Mouse (Mus musculus) CD4-positive helper T cell, adult 2 months (primary cell): ENCODE measurements around the gene Ric8a.
A peak's percentile ranks its signal among the peaks of the same experiment; 100 is the strongest.

Experiments
- DNase-seq: peaks from one replicate; pipeline ENCODE4 v3.0.0-alpha.2; 2012; ENCODE audit warnings: low read depth, missing footprints, low spot score

The Ric8a gene

GRCm38 (mm10) chr7:140856785-140857549 lies at the start of gene Ric8a:
Gene Ric8a (plus strand): TSS chr7:140856957.
- peak; percentile 89 for DNase-seq

DNA sequence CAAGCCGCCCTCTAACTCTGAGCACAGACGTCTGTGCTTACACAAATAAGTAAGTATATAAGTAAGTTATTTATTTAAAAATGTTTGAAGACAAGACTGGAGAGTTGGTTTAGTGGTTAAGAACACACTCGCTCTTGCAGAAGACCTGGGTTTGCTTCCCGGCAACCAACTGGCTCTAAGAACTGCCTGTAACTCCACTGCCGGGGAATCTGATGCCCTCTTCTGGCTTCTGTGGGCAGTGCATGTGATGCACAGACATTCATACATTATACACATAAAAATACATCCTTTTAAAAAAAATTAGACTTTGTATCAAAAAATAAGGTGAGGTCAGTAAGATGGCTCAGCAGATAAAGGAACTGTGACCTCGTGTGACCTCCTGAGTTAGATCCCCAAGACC lies 46.3 kb upstream of the Ric8a start:
- DNase-seq: no peak

GRCm38 (mm10) chr7:140811714-140812113 lies 45.0 kb upstream of the Ric8a start:
- no peak for DNase-seq

GRCm38 (mm10) chr7:140812850-140813249 lies 43.9 kb upstream of the Ric8a start:
- DNase-seq: no peak

DNA sequence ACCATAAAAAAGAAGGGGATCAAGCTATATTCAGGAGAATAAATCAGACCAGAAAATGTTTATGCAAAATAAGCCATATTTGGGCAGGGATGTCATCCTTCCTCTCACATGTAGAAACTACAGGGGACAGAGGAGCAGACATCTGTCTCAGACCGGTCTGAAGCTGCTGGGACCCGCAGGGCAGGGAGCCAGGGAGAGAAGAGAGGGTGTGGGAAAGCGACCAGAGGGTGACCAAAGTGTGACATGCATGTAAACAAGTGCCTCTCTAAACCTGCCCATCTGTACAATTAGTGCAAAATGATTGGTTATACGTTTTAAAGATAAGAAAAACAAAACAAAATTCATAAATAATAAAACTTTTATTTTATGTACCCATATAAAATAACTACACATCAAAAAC lies 36.6 kb upstream of the Ric8a start:
- no peak for DNase-seq

GRCm38 (mm10) chr7:140821305-140821652 lies 35.5 kb upstream of the Ric8a start:
- no peak for DNase-seq

GRCm38 (mm10) chr7:140821653-140822329 lies 35.0 kb upstream of the Ric8a start, which contains the start of gene Zfp941:
Gene Zfp941 (minus strand): TSS chr7:140822178.
- DNase-seq: no peak

- no peak for DNase-seq
These were observed 34.0 kb upstream of the Ric8a start for GRCm38 (mm10) chr7:140822731-140823130.

DNA sequence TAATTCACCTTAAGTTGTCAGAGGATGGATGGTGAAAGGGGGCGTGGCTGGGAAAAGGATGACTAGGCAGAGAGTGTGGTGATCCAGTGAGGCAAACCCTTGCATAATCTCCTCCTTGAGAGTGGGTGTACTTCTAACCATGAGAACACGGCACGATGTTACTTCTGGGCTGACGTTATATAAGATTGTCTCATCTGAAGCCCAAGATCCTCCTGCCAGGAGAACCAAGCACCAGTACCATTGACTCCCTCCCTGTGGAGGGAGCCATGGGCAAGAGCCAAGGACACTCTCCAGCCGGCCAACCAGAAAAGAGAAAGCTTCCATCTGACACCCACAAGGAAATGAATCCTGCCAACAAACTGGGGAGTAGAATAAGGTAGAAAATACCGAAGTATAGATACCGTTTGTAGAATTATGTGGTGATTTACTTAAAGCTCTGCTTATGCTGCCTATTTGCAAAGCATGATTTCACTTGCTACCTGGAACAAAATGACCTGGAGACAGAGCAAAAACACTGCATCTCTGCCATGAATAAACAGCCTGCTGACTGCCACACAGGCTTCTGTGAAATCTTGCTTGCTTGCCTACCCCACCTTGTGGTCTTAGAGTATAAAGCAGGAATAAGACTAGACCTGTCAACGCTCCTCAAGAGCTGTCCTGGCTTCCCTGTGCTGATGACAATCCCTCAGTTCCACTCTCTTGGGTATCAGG lies 28.4 kb upstream of the Ric8a start:
- DNase-seq: peak; percentile 25

GRCm38 (mm10) chr7:140831447-140831846 lies 25.3 kb upstream of the Ric8a start:
- DNase-seq: no peak

DNA sequence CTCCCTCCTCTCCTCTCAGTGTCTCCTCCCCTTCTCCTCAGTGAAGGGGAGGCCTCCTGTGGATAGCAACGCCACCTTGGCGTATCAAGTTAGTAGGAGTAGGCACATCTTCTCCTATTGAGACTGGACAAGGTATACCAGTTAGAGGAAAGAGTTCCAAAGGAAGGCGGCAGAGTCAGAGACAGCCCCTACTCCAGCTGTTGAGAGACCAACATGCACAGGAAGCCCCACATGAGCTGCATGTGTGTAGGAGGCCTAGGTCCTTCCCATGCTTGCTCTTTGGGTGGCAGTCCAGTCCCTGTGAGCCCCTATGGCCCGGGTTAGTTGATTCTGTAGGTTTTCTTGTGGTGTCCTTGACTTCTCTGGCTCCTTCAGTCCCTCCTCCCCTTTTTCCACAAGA lies 23.4 kb upstream of the Ric8a start:
- no peak for DNase-seq

GRCm38 (mm10) chr7:140834968-140835757 lies 21.6 kb upstream of the Ric8a start, which contains the start of gene Urah:
Gene Urah (plus strand): TSS chr7:140835018.
- no peak for DNase-seq

DNA sequence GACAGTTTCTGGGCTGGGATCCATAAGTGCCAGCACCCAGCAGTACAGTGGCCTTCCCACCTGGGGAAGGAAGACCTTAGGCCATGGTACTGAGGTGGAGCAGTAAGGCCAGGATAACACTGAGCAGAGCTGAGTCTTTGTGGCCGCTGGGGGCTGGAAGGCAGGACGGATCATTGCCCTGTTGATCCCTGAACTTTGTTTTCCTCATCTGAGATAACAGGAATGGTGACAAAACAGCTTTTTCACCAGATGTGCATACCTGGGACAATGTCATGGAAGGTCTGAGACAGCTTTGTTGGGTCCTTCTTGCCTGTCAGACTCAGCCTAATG lies 21.0 kb upstream of the Ric8a start:
- DNase-seq: no peak

GRCm38 (mm10) chr7:140836243-140837115 lies 20.3 kb upstream of the Ric8a start:
- no peak for DNase-seq

DNA sequence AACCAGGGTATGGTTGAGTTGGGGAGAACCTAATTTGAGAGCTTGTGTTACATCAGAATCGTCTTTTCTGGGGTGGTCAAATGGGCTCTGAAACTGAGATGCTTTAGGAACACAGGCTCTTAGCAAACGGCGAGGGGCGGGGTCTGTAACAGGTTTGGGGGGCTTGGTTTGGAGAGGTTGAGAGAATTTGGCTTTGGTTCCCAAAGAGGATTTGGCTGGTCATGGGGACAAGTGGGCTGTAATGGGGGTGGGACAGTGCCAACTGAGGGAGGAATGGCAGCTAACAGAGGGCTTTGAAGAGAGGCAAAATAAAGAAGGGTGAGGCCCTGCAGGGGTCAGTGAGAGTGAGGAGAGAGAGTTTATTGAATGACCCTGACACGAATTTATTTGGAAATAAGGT lies 17.2 kb upstream of the Ric8a start:
- DNase-seq: no peak

DNA sequence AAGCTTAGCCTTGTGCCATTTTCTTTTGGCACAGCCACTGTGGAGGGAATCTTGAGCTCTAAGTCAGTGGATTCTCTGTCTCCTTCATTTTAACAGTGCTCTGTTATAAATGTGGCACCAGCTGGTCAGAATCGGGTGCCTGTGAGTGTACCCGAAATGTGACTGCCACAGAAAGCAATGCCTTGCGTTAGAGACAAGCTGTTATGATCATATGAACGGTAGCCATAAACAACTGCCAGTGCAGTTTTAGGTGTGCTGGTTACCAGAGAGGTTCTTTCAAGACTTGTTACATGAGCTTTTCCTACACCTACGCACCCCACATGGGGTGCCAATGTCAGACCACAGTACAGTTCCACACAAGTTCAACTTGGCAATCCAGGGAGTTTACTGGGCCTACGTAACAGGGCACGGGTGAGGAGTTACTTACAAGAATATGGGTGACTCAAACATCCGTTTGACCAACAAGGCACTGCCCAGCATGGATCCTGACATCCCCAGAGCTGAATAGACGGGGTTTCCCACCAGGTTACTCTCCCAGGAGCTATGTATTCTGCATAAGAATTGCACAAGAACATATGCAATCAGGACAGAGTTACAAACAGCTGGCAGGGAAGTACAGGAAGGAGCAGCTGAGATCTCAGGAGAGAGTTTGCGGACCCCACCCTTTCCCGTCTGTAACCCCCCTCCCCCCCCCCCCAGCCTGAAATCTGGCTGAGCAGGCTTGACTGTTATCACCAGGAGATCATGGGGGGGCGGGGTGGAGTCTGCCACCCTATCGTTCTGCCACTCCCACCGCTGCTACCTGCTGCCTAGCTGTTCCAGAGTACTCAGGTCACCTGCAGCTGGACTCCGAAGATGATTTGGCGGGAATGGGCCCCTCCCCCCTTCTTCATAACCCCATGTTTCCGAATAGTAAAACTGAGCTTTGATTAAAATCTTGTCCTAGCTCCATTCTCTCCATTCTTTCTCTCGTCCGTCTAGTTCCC lies 15.7 kb upstream of the Ric8a start:
- DNase-seq: no peak

- DNase-seq: no peak
These were observed 13.0 kb upstream of the Ric8a start for GRCm38 (mm10) chr7:140843806-140844205.

DNA sequence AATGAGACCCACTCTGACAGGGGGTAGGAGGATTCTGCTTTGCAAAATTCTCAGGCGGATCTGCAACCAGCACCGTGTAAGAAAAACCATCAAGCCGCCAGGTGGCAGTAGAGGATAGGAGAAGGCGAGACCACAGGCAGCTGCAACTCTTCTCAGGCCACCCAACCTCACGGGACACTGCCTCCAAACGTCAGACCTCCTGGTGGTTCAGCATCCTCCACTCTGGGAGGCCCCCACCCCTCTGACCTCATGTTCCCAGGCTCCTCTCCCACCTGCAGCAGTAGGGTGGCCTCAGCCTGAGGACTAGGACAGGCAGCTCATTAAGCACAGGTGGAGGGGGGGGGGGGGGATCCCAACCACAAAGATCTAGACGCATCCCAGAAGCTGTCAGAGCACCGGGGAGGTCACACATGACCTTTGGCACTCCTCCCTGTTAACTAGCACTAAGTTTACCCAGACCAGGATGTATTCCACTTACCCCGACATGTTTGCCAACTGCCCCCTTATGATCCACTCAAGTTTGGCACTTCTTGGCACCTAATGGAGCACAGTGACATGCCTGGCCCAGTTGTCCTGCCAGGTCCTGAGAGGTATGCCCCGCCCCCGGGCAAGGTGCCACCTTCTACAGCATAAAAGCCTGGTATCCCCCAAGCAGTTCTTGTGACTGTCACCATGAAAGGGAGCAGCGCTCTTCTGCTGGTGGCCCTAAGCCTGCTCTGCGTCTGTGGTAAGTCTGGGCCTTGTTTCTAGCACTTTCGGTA lies 11.7 kb upstream of the Ric8a start, which contains the start of gene Scgb1c1:
Scgb1c1 (plus strand) TSS at position 643 of the 761 bp plus-strand sequence.
- DNase-seq: peak; percentile 84

DNA sequence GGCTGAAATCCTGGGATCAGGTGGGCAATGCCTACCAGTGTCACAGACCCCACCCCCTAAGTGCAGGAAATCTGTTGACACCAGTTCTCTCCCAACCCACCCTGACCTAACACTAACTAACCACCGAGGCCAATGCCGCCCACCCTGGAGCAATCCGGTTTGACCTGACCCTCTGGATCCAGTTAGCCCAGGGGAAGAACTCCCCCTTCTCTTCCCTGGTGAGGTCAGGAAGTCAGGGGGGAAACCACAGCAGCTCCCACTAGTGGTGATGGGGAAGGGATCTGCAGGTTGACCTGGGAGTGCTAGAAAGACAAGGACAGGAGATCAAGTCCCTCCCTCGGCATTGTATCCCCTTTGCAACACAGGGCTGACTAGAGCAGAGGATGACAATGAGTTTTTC lies 11.1 kb upstream of the Ric8a start:
- DNase-seq: no peak
